Mouse (Mus musculus) urinary bladder, postnatal 10 days (tissue): Measurements from ENCODE around the gene Icosl.
"Not testable (repeated sequence)": the region's sequence is repeated elsewhere in the genome, so short reads cannot be mapped to it uniquely, and the experiment has no call there.

Experiments
- DNase-seq: peaks from one replicate; pipeline ENCODE4 v3.0.0; 2022; ENCODE audit warnings: low spot score

Icosl gene

DNA sequence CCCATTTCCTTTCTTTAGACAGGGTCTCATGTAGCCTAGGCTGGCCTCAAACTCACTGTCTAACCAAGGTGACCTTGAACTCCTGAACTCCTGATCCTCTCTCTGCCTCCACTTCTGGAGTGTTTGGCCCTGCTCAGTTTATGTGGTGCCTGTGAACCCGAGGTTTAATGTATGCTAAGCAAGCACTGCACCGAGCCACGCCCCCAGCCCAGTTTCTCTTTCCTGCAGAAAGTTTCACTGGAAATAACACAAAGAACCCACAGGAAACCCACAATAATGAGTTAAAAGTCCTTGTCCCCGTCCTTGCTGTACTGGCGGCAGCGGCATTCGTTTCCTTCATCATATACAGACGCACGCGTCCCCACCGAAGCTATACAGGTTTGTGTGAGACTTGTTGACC is 5.9 kb downstream of the Icosl start:
- DNase-seq, result no peak

DNA sequence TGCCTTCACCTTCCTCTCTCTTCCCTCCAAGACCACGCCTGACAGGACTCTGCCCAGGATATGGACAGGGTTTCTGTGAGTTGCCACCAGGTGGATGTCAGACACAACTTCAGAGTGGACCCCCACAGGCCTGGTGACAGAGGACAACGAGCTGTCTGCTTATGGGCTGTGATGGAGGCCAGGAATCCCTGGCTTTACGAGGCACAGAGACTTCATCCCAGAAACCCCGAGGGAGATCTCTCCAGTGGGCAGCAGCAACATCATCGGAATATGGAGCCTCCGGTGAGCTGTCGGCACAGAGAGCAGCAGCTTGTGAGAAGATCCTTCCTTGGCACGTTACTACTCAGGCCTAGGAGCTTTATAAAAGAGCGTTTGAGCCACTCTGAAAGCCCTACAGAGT is 8.8 kb downstream of the Icosl start:
- DNase-seq, result no peak

DNA sequence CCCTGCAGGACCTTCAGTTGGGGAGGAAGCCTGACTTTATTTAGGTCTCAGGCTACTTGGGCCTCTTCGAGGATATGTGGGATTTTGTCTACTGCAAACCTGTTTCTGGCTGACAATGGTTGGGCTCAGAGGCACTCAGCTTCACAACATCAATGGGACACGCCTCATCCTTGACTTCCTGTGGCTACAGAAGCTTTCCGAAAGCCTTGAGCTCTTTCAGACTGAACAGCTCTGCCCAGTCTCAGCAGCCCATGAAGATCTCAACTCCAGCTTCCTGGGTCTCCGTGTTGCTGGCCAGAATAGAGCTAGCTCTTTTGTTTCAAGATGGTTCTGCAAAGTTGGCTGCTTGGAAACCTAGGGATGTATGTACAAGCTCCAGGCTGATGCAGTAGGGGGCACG is 9.2 kb downstream of the Icosl start:
- DNase-seq, result no peak

DNA sequence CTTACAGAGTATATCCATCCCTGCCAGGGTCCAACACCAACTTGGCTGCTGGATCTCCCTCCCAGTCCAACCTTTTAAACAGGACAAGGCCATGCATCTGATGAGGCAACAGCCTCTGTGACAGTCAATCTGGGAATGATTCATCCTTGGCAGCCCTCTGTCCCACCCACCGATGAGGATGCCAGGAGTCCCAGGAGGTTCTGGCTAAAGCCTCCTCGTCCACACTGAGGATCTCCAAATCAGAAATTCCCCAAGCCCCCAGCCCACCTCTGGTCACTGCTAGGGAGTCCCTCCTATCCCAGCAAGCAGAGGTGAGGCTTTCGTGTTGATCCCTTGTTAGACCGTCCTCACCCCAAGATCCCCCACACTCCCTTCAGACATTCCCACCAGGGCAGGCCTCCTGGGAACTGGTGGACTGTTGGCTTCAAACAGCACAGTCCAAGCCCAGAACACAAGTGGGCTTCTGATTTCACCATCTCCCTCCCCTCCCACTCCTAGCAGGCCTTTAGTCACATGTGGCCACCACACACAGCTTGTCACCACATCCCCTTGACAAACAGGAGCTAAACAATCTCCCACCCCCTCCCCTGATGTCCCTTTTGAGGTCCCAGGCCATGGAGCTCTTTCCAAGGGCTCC is 11.0 kb downstream of the Icosl start:
- no peak for DNase-seq

DNA sequence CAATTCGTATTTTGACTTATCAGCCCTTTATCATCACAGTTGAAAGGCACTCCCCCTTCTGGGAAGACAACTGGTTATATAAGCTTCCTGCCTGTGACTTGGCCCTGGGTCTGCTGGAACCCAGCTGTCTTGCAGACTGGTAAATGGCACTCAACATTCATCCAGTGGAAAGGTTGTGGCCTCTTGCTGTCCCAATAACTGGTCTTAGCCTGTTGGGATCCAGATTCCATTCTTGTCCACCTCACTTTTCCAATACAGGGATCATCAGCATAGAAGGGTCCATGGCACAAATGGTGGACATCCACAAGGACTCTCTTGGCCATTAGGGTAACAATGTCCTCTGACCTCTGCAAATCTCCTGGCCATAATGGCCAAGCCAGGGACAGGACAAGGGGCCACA is 15.0 kb downstream of the Icosl start:
- no peak for DNase-seq

GRCm38 (mm10) chr10:78085711-78086110 is 16.6 kb downstream of the Icosl start:
- no peak for DNase-seq

DNA sequence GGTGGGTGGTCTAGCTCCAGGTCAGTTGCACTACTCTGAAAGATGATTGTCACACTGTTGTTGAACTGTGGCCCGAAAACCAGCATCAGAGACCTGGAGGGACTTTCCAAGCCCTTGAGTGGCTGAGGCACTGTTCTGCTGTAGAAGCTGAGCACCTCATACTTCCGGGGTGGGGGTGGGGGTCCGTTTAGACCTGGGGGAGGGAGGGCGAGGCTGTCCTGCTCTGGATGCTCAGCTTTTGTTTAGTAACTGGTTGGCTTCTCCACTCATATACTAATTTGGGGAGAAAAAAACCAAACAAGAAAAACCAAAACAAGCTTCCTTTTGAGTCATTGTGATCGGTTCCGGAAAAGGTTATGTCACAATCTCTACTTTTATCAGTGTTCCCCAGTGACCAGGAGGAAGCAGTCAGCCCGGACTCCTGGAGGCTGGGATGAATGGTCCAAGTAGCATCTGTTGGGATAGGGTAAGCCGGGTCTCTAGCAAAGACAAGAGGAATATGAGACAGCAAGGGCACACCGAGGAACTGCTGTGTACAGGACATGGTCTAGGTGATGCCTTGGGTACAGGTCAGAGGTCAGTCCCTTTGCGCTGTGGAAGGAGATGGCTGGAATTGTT is 17.5 kb downstream of the Icosl start:
- DNase-seq, result no peak

DNA sequence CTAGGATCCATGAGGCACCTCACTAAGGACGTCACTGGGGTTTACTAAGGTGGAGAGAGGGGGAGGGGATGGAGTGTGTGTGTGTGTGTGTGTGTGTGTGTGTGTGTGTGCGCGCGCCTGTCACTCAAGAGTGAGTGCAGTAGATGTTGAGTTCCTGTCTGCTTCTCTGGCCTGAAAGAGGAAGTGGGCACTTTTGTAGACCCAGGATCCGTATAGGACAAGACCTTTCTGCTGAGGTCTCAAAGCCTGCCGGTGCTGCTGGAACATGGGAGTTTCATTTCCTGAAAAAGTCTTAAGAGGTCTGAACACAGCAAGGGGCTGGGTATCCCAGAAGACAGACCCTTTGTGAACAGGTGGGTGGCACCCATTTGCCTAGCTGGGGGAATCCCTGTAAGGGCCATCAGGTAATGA is 18.0 kb downstream of the Icosl start:
- no peak for DNase-seq

DNA sequence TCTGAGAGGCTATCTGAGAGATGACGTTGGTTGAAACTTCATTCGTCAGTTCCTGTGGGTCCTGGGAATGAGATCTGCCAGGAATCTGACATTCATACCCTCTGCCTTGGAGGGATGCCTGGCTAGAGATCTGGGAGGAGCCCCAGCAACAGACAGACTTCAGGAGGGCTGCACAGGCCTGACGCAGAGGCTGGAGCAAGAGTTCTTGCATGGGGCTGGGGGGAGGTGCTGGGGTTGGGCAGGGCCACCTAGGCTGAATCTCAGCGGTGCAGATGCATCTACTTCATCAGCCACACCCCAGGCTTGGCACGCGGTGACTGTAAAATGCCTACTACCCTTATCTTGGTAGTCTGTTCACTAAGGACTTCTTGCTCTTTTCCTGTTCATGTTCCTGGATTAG is 21.1 kb downstream of the Icosl start:
- no peak for DNase-seq

- DNase-seq, result no peak
Measured at GRCm38 (mm10) chr10:78090706-78091491, 21.8 kb downstream of the Icosl start.

DNA sequence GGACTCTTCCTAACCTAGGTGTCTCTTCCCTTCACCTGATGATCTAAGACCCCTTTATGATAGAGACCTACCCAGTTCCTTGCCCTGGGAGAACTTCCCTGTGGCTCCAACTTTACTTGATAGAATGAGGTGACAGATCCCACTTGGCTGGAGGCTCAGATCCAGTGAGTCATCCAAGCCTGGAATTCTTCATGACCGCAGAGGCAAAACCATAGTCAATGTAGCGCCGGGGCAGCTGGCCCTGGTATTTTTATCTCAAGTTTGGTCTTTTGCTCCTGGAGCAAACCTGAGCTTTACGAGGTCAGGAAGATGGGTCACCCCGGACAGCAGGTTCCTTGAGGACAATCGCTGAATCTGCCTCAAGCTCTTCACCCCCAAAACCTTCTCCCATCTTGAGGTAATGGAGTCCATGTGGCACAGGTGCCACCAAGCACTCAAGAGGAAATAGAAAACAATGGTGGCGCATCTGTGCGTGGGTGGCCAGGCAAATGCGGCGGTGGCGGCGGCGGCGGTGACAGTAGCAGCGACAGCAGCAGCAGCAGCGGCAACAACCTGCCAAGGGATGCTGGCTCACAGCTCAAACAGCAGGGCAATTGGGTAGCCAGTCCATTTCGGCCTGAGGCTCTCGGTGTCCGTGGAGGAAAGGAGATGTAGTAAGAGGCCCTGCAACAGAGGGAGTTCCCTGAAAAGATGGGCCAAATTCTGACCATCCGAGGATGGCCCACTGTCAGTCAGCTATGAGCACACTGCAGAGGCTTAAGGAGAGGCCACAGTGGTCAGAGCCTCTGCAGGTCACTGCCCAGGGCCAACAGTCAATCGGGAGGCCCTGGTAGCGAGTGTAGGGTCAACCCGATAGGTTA is 23.0 kb downstream of the Icosl start:
- DNase-seq, result no peak

GRCm38 (mm10) chr10:78092725-78093029 is 23.6 kb downstream of the Icosl start:
- DNase-seq, result no peak

- DNase-seq, result no peak
Measured at GRCm38 (mm10) chr10:78095221-78095620, 26.1 kb downstream of the Icosl start.

GRCm38 (mm10) chr10:78095954-78096931 is 27.1 kb downstream of the Icosl start:
- DNase-seq, result no peak

DNA sequence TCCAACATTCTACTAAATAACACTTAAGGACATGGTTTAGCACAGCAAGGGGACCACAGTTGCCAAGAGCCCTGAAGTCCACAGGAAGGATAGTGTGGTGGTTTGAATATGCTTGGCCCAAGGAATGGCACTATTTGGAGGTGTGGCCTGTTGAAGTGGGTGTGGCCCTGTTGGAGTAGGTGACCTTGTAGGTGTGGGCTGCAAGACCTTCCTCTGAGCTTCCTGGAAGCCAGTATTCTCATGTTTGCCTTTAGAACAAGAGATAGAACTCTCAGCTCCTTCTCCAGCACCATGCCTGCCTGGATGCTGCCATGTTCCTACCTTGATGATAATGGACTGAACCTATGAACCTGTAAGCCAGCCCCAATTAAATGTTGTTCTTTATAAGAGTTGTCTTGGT is 30.8 kb downstream of the Icosl start:
- not testable (repeated sequence) for DNase-seq

- DNase-seq, result no peak
Measured at GRCm38 (mm10) chr10:78100989-78101780, 32.1 kb downstream of the Icosl start.

GRCm38 (mm10) chr10:78104555-78105490 is 35.7 kb downstream of the Icosl start:
- DNase-seq, result no peak

DNA sequence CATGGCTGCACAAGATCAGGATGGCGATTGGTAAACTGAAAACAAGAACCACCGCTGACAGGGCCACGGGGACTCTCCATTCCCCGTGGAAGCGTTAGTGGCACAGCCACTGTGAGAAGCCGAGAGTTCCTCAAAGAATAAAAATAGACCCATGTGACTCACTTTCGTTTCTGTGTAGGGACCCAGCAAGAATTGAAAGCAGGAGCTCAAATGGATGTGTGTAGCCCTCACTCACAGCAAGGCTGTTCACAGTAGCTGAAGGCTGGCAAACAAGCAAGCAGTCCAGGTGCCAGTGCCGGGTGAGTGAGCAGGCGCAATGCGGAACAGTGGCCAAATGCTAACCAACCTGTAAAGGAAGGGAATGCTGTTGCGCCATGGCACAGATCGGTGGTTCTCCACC is 36.4 kb downstream of the Icosl start:
- no peak for DNase-seq

DNA sequence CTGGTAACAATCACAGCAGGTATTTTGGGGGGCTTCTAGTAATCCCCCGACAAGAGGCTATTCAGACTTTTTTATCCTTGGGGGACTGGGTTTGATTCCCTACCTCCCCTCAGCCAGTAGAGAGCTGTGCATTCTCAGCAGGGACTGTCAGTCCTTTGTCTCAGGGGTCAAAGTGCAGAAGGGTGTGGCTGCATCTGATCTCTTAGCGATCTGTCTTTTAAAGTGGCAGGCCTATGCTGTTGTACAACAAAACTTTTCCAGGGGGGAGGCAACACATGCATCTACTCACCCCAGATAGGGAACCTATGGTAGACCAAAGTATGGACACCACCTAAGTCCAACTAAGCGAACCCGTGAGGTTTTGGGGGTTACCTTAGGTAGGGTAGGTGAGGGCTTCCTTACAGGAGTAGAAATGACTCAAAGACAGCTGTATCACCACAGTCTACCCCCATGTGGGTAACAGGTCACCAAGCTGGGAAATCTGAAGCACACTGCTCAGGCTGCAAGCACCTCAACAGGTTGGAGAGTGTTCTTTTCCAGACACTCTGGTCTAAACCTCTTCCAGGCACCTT is 45.5 kb downstream of the Icosl start:
- no peak for DNase-seq
